Mouse (Mus musculus) MEL (cell line): ENCODE measurements at regions not wholly inside any gene's neighbourhood (a gene's known extent, or its start where the extent isn't known, plus 50 kb on each side); places are given as distances from the start of the nearest gene placed in this dataset.

ENCODE experiments used
- CTCF ChIP-seq, 3 experiments: IDR thresholded peaks in 2 of 3; conservative IDR thresholded peaks in 1 of 3; 2 replicates each; pipeline ENCODE4 v1.5.1; 2011 to 2012; ENCODE audit warnings: low read length in 3 of 3, low read depth in 2 of 3, mild to moderate bottlenecking in 2 of 3, improper control_type of control experiment in 1 of 3, inconsistent platforms in 1 of 3, mixed read lengths in 1 of 3, moderate library complexity in 1 of 3; ENCODE audit not compliant: control insufficient read depth in 1 of 3, insufficient read depth in 1 of 3, poor library complexity in 1 of 3, severe bottlenecking in 1 of 3
- ETS1 ChIP-seq: IDR thresholded peaks from 2 replicates; pipeline ENCODE4 v1.6.1; 2012; ENCODE audit warnings: low read depth, mild to moderate bottlenecking, inconsistent platforms, low read length, improper control_type of control experiment, moderate library complexity
- JUND ChIP-seq: IDR thresholded peaks from 2 replicates; pipeline ENCODE4 v1.6.1; 2011; ENCODE audit warnings: low read depth, mild to moderate bottlenecking, improper control_type of control experiment, low read length
- POLR2A ChIP-seq, 2 experiments: IDR thresholded peaks; 2 replicates each; pipeline ENCODE4 v1.6.1; 2011 to 2012; ENCODE audit warnings: low read length in 2 of 2, mild to moderate bottlenecking in 2 of 2, control low read depth in 1 of 2, improper control_type of control experiment in 1 of 2, low read depth in 1 of 2, moderate library complexity in 1 of 2; ENCODE audit not compliant: control insufficient read depth in 1 of 2, insufficient read depth in 1 of 2, poor library complexity in 1 of 2

DNA sequence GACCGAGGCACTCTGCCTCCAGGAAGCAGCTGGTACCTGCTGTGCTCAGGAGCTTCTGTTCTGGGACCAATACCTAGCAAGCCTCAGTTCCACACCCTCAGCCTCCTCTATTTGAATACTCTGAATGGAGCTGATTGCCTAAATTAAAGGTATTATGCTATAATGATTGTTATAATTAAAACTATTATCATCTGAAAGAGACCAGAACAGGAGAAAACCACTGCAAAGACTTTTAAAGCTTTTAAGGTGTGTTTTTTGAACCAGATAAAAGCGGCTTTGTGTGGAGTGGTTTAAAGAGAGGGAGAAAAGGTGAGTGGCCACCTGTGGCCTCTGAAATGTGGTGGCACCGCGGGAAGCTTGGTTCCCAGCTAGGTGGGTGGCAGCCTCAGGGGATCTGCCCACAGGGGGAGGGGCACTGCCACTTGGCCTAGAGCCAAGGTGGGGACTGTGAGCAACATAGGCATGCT, 115.6 kb downstream of the 9530068E07Rik start:
- TF ChIP-seq POLR2A (IDR thresholded peaks at IDR 0.05; ENCODE audit: control insufficient read depth in 1 of 2, insufficient read depth in 1 of 2, low read depth in 1 of 2, low read length in 2 of 2, poor library complexity in 1 of 2), result no peak
- no peak for TF ChIP-seq CTCF (IDR thresholded peaks at IDR 0.05 in 2 of 3, conservative IDR thresholded peaks at IDR 0.05 in 1 of 3; ENCODE audit: control insufficient read depth in 1 of 3, insufficient read depth in 1 of 3, low read depth in 2 of 3, low read length in 3 of 3, poor library complexity in 1 of 3, severe bottlenecking in 1 of 3)
- TF ChIP-seq JUND, result no peak
- no peak for TF ChIP-seq ETS1
